Mouse (Mus musculus) heart, postnatal 0 days (tissue): ENCODE results near the gene Rps26.

ENCODE experiments used
- CTCF ChIP-seq: IDR thresholded peaks from 2 replicates; pipeline ENCODE4 v1.5.1; 2016; ENCODE audit warnings: antibody characterized with exemption, control low read depth, low read depth
- EP300 ChIP-seq: IDR thresholded peaks from 2 replicates; pipeline ENCODE4 v1.6.1; 2016; ENCODE audit warnings: antibody characterized with exemption, low read depth

DNA sequence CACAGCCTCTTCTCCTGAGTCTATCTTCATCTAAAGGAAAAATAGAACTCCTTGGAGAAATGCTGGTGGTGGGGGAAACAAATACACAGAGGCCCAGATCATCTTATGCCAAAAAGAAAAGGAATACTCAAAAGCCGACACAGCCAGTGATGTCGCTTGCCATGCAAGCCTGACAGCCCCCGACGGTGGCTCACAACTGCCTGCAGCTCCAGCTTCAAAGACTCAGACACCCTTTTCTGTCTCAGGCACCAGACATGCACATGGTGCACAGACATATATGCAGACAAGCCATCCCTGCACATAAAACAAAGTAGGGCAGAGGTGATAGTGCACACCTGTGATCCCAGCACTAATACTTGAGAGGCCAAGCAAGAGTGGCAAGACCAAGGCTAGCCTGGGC, 46.8 kb downstream of the Rps26 start:
- no peak for TF ChIP-seq CTCF
- no peak for TF ChIP-seq EP300
